8 mouse cellular contexts compared by ENCODE assay signal in the genomic region with DNA sequence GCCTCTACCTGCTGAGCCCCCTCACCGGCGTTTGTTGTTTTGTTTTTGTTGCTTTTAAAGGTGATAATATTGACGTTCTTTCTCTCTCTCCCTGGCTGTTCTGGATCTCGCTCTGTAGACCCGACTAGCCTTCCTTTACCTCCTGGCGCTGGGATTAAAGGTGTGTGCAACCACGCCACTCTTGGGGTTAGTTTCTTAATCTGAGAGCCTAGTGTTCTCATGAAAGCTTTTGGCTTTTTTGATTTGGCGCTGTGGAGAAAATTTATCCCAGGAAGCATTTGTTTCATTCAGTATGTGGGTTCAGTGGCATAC. TPM values are rescaled to one million over a fixed set of nuclear protein-coding genes. Genes with fewer than 3 reads are reported as not detected.
A peak's percentile ranks its signal among the peaks of the same experiment; 100 is the strongest.
DNase-seq lines count a peak whose midpoint lies in the region; ATAC-seq lines count a peak whose summit lies in the region.

No protein-coding gene starts in this region.

- peak overlapping the region; percentile 80 for H3K4me2 ChIP-seq in forebrain, embryonic 11.5 days (ENCODE audit: low read depth, low read length, severe bottlenecking)
- peak overlapping the region; percentile 86 for H3K4me2 ChIP-seq in liver, embryonic 13.5 days

- H3K4me3 ChIP-seq in erythroblast, embryonic 14.5 days (replicated peaks), result peak overlapping the region; percentile 63
- H3K4me3 ChIP-seq in forebrain, embryonic 11.5 days (ENCODE audit: low read depth, low read length), result peak overlapping the region; percentile 69
- H3K4me3 ChIP-seq in liver, embryonic 13.5 days (replicated peaks), result peak overlapping the region; percentile 73

- 0 out of 2 replicates have a peak overlapping the region, but pooled peaks have one; percentile 15 for H3K27ac ChIP-seq in forebrain, embryonic 11.5 days (ENCODE audit: low read depth, low read length)
- H3K27ac ChIP-seq in liver, embryonic 13.5 days, result peak overlapping the region; percentile 79

- no peaks in the 10 kb centered on the region for H3K36me3 ChIP-seq in erythroblast, embryonic 14.5 days (ENCODE audit: control insufficient read depth)
- H3K36me3 ChIP-seq in forebrain, embryonic 11.5 days (ENCODE audit: control insufficient read depth, insufficient read depth, low read length), result no peaks in the 10 kb centered on the region
- H3K36me3 ChIP-seq in liver, embryonic 13.5 days, result no peaks in the 10 kb centered on the region

- peak overlapping the region; percentile 77 for H3K9ac ChIP-seq in forebrain, embryonic 11.5 days (ENCODE audit: low read length)
- peak overlapping the region; percentile 80 for H3K9ac ChIP-seq in liver, embryonic 13.5 days

- no peaks in the 10 kb centered on the region for H3K9me3 ChIP-seq in erythroblast, embryonic 14.5 days (ENCODE audit: control insufficient read depth, low read length)
- H3K9me3 ChIP-seq in forebrain, embryonic 11.5 days (ENCODE audit: control insufficient read depth, low read length), result no peaks in the 10 kb centered on the region
- no peaks in the 10 kb centered on the region for H3K9me3 ChIP-seq in liver, embryonic 13.5 days (replicated peaks)

- no peak for ATAC-seq in erythroblast, adult 5-6 weeks (replicated peaks; ENCODE audit: low FRiP score, poor library complexity, severe bottlenecking)
- ATAC-seq in forebrain, embryonic 11.5 days (replicated peaks; ENCODE audit: low FRiP score), result no peak
- ATAC-seq in liver, embryonic 13.5 days (ENCODE audit: low read depth), result no peak
- no peak for ATAC-seq in megakaryocyte-erythroid progenitor cell, adult 5-6 weeks (replicated peaks; ENCODE audit: low FRiP score, low TSS enrichment, poor library complexity, severe bottlenecking)

- under 1% methylated on average over 8 of the region's 8 CpGs for WGBS in forebrain, embryonic 11.5 days
- WGBS in liver, embryonic 13.5 days (ENCODE audit: insufficient replicate concordance), result under 1% methylated on average over 8 of the region's 8 CpGs

- peak; percentile 35 for DNase-seq in CD4-positive, CD25-positive, alpha-beta regulatory T cell, adult 2 months (ENCODE audit: low read depth, low spot score)
- no peak for DNase-seq in forebrain, embryonic 11.5 days (ENCODE audit: low spot score)
- DNase-seq in liver, embryonic 13.5 days, result no peak
- DNase-seq in frontal cortex, postnatal 10 days (ENCODE audit: low spot score in 2 of 2), result no peak
- DNase-seq in ovary, postnatal 36 days (ENCODE audit: low spot score), result no peak

- H3K4me1 ChIP-seq in erythroblast, embryonic 14.5 days (ENCODE audit: control insufficient read depth), result peaks cover 19% of the 10 kb centered on the region
- H3K4me1 ChIP-seq in forebrain, embryonic 11.5 days (replicated peaks; ENCODE audit: control insufficient read depth, insufficient read depth, low read length), result no peaks in the 10 kb centered on the region; the same call in 1 of the 2 replicates
- peaks cover 27% of the 10 kb centered on the region for H3K4me1 ChIP-seq in liver, embryonic 13.5 days (replicated peaks)

- no peaks in the 10 kb centered on the region for H3K27me3 ChIP-seq in erythroblast, embryonic 14.5 days (ENCODE audit: control insufficient read depth)
- H3K27me3 ChIP-seq in forebrain, embryonic 11.5 days (ENCODE audit: control insufficient read depth, insufficient read depth, low read length), result no peaks in the 10 kb centered on the region
- H3K27me3 ChIP-seq in liver, embryonic 13.5 days, result no peaks in the 10 kb centered on the region

RNA-seq across cellular contexts. Expression of a gene that starts 0.7 kb away (rescaled TPM):
- 0.19 and 0.23 TPM in 2 replicates for polyA plus RNA-seq in erythroblast, embryonic 14.5 days (2012)
- 39.1 and 45.5 TPM in 2 replicates for total RNA-seq in erythroblast, adult 5-6 weeks (2015; ENCODE audit: low replicate concordance)
- total RNA-seq in erythroblast, adult 5-6 weeks (2017; ENCODE audit: low replicate concordance), result 29.6 and 32.5 TPM in 2 replicates
- polyA plus RNA-seq in forebrain, embryonic 11.5 days (2014; fragmentation: Nextera tagmentation; extraction: Ambion mirVana), result 71.5 and 73.2 TPM in 2 replicates
- polyA plus RNA-seq in liver, embryonic 13.5 days (2015; fragmentation: Nextera tagmentation; extraction: Ambion mirVana), result 33.9 and 43.6 TPM in 2 replicates
- 39.7 and 87.9 TPM in 2 replicates for total RNA-seq in megakaryocyte-erythroid progenitor cell, adult 5-6 weeks (2014; fragmentation: Nextera tagmentation)
- 56.3 and 70.3 TPM in 2 replicates for total RNA-seq in megakaryocyte-erythroid progenitor cell, adult 5-6 weeks (2017)

RNA-seq across cellular contexts. Expression of a gene that starts 45.4 kb away (rescaled TPM):
- polyA plus RNA-seq in erythroblast, embryonic 14.5 days (2012), result 0.15 and 0.16 TPM in 2 replicates
- 6.9 and 8.5 TPM in 2 replicates for total RNA-seq in erythroblast, adult 5-6 weeks (2015; ENCODE audit: low replicate concordance)
- total RNA-seq in erythroblast, adult 5-6 weeks (2017; ENCODE audit: low replicate concordance), result 5.2 and 6.5 TPM in 2 replicates
- 14.9 and 15.1 TPM in 2 replicates for polyA plus RNA-seq in forebrain, embryonic 11.5 days (2014; fragmentation: Nextera tagmentation; extraction: Ambion mirVana)
- polyA plus RNA-seq in liver, embryonic 13.5 days (2015; fragmentation: Nextera tagmentation; extraction: Ambion mirVana), result 2.2 and 2.6 TPM in 2 replicates
- total RNA-seq in megakaryocyte-erythroid progenitor cell, adult 5-6 weeks (2014; fragmentation: Nextera tagmentation), result 18.3 and 21.3 TPM in 2 replicates
- total RNA-seq in megakaryocyte-erythroid progenitor cell, adult 5-6 weeks (2017), result 13.5 and 15.8 TPM in 2 replicates

RNA-seq across cellular contexts. Expression of a gene that starts 45.5 kb away (rescaled TPM):
- polyA plus RNA-seq in erythroblast, embryonic 14.5 days (2012), result 8.2 and 8.5 TPM in 2 replicates
- total RNA-seq in erythroblast, adult 5-6 weeks (2015; ENCODE audit: low replicate concordance), result 22.7 and 30.5 TPM in 2 replicates
- total RNA-seq in erythroblast, adult 5-6 weeks (2017; ENCODE audit: low replicate concordance), result 33.7 and 42.5 TPM in 2 replicates
- 140 and 141 TPM in 2 replicates for polyA plus RNA-seq in forebrain, embryonic 11.5 days (2014; fragmentation: Nextera tagmentation; extraction: Ambion mirVana)
- polyA plus RNA-seq in liver, embryonic 13.5 days (2015; fragmentation: Nextera tagmentation; extraction: Ambion mirVana), result 112 and 121 TPM in 2 replicates
- total RNA-seq in megakaryocyte-erythroid progenitor cell, adult 5-6 weeks (2014; fragmentation: Nextera tagmentation), result 75.4 and 83.6 TPM in 2 replicates
- 106 and 110 TPM in 2 replicates for total RNA-seq in megakaryocyte-erythroid progenitor cell, adult 5-6 weeks (2017)

RNA-seq across cellular contexts. Expression of a gene that starts 59.2 kb away (rescaled TPM):
- 0.03 and 0.23 TPM in 2 replicates for polyA plus RNA-seq in erythroblast, embryonic 14.5 days (2012)
- total RNA-seq in erythroblast, adult 5-6 weeks (2015; ENCODE audit: low replicate concordance), result 3.6 and 23.8 TPM in 2 replicates
- 5.4 and 7.2 TPM in 2 replicates for total RNA-seq in erythroblast, adult 5-6 weeks (2017; ENCODE audit: low replicate concordance)
- polyA plus RNA-seq in forebrain, embryonic 11.5 days (2014; fragmentation: Nextera tagmentation; extraction: Ambion mirVana), result 66.6 and 73.4 TPM in 2 replicates
- 39.0 and 44.7 TPM in 2 replicates for polyA plus RNA-seq in liver, embryonic 13.5 days (2015; fragmentation: Nextera tagmentation; extraction: Ambion mirVana)
- total RNA-seq in megakaryocyte-erythroid progenitor cell, adult 5-6 weeks (2014; fragmentation: Nextera tagmentation), result 53.1 and 54.8 TPM in 2 replicates
- total RNA-seq in megakaryocyte-erythroid progenitor cell, adult 5-6 weeks (2017), result 23.9 and 64.8 TPM in 2 replicates

Comparison
In these comparisons a context has a peak if more than half of its experiments do, and no peak if none do; other contexts are left out.
1. RNA of a gene that starts 0.7 kb away (polyA plus RNA-seq): 71.5 to 73.2 TPM in forebrain, embryonic 11.5 days and 33.9 to 43.6 TPM in liver, embryonic 13.5 days; 0.19 to 0.23 TPM in erythroblast, embryonic 14.5 days; every median in the first group is over 10 times any median in the second.
2. RNA of a gene that starts 45.5 kb away (polyA plus RNA-seq): 140 to 141 TPM in forebrain, embryonic 11.5 days and 112 to 121 TPM in liver, embryonic 13.5 days; 8.2 to 8.5 TPM in erythroblast, embryonic 14.5 days; every median in the first group is over 10 times any median in the second.
3. Peak in every context shown above with its lines, with median percentiles within 50 percentile points of each other: H3K4me3 ChIP-seq.